Mouse (Mus musculus) thymus, postnatal 36 days (tissue): Measurements from ENCODE around the gene Gp9.

Experiments used
- DNase-seq, 2 experiments: peaks; one replicate each; pipeline ENCODE4 v3.0.0; 2022; ENCODE audit warnings: mixed read lengths in 2 of 2

Gene Gp9

DNA sequence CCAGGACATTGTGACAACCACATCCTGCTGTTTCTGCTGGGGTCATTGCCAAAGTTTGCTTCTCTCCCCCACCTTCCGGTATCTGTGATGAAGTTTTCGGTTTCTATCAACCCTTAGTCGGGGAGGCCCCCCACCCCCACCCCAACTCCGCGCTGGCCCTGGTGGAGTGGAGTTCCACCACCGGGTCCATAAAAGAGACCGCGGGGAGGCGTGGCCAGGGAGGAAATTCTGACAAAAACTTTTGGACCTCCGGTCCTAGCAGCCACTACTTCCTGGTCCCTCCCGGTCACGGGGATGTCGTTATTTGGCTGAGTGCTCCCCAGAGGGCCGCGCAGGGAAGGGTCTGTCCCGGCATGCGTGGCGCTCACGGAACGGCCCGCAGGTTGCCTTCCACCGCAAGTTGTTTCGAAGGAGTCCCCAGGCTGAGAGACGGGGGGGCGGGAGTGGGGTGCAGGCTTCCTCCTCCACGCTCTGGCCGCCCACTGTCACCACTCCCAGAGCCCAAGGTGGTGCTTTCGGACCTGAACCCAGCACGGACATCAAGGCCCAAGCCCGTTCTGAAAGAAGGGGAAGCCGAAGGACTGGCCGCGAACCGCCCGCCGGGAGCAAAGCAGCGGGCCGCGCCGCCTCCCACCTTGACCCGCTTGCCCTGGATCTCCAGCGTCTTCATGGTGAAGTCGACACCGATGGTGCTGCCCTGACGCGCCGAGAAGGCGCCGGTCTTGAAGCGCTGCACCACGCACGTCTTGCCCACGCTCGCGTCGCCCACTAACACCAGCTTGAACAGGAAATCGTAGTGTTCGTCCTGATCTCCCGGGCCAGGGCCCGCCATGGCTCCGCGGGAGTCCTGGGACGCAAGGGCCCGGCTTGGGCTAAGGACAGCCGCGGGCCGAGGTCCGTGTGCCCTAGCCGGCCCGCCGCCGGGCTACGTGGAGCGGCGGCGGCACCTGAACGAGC lies 33.1 kb downstream of the Gp9 start:
- peak; percentile 57 to 59 for DNase-seq

DNA sequence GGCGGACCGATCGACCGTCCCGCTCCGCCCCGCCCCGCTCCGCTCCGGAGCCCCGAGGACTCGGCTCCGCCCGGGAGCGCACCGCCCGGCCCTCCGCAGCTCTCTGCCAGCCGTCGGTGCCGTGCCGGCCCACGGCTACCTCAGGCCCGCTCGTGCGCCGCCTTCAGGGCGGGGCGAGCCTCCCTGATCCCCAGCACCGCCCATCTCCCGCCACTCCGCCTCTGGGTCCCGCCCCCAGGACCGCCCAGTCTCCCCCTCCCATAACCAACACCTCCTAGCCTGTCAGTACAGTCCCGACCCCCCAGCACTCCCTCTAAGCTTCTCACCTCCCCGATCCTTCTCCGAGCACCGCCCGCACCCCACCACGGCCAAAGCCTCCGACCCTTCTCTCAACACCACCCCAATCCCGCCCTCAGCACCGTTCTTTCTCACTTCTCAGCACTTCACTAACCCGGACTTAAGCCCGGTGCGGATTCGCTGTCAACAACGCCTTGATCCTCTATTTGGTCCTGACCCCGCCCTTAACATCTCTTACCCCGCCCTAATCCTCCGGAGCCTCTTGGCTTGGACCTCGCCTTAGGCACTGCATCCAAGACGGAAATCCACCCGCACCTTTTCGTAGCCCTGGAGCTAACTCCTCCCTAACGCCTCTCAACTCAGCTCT lies 33.9 kb downstream of the Gp9 start, which contains the start of gene Rab43:
TSS of gene Rab43 (minus strand) at position 490 of the 664 bp plus-strand sequence.
- DNase-seq, result peak; percentile 95 to 96

DNA sequence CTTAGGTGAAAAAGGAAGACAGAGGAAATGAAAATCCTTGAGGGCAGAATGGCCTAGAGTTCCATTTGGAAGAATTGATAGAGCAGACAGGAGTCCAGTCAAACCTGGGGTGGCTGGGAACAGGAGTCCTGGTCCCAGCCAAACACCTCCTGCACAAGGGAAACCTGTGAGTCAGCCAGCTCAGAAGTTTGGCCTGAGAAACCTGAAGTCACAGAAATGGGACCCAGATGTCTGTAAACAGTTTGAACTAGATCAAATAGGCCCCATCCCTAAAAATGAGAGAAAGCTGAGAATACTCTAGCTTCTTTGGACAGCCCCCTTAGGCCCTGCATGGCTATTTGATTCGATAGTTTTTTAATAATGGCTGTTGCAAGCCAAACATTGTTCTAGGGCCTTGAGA lies 34.8 kb downstream of the Gp9 start:
- no peak for DNase-seq

DNA sequence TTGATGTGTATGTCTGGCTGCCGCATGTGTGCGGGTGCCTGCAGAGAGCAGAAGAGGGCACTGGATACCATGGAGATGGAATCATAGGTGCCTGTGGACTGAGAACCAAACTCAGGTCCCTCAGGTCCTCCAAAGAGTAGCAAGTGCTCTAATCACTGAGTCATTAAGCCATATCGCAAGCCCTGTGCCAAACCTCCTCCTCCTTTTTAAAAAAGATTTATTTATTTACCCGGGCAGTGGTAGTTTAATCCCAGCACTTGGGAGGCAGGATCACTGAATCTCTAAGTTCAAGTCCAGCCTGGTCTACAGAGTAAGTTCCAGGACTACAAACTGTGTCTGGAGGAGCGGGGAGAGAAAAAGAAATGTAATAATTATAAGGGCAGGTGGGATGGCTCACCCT lies 36.6 kb downstream of the Gp9 start:
- no peak for DNase-seq

DNA sequence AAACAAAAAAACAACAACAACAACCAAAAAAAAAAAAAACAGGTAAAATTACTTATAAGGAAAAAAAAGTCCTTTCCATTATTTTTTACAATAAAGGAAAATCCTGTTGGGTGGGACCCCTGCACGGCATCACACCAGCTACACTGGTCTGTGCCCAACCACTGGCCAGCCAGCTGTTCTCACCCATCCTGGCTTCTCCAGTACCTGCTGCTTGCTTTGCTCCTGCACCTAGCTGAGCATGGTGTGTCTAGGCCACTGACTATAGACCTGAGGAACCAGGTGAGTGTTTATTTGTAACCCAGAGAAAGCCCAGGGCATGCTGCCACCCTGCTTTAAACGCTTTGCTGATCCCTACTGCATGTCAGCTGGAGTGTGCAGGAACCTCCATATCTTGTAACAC lies 42.5 kb downstream of the Gp9 start:
- no peak for DNase-seq
